Mouse (Mus musculus) frontal cortex, adult 2 months (tissue): ENCODE results near the gene Nit2. TPM values are rescaled to one million over a fixed set of nuclear protein-coding genes. Genes with fewer than 3 reads are reported as not detected.

Experiments used
- DNase-seq, 2 experiments: peaks; one replicate each; pipeline ENCODE4 v3.0.0; 2022; ENCODE audit warnings: low spot score in 1 of 2; ENCODE audit errors: extremely low spot score in 1 of 2
- polyA plus RNA-seq: library from polyadenylated mRNA; depleted of rRNA; stranded (reverse); fragments of >200 nt; gene quantifications from 2 replicates; pipeline ENCODE4 v1.2.3, GENCODE M21; 2012

The Nit2 gene
- polyA plus RNA-seq, 1 experiment = 14.1 TPM

- DNase-seq = no peak
Observed at GRCm38 (mm10) chr16:57165157-57165556, 2.0 kb downstream of the Nit2 start.

GRCm38 (mm10) chr16:57163694-57164093, 3.4 kb downstream of the Nit2 start:
- no peak for DNase-seq

- DNase-seq = no peak
Observed at GRCm38 (mm10) chr16:57162841-57163240, 4.3 kb downstream of the Nit2 start.

- no peak for DNase-seq
Observed at GRCm38 (mm10) chr16:57159835-57160234, 7.3 kb downstream of the Nit2 start.

GRCm38 (mm10) chr16:57157728-57158127, 9.4 kb downstream of the Nit2 start:
- no peak for DNase-seq

- no peak for DNase-seq
Observed at GRCm38 (mm10) chr16:57157076-57157475, 10.1 kb downstream of the Nit2 start.

GRCm38 (mm10) chr16:57155899-57156298, 11.2 kb downstream of the Nit2 start:
- no peak for DNase-seq

GRCm38 (mm10) chr16:57151437-57151836, 15.7 kb downstream of the Nit2 start:
- no peak for DNase-seq

GRCm38 (mm10) chr16:57144741-57145140, 22.4 kb downstream of the Nit2 start:
- DNase-seq = no peak

- no peak for DNase-seq
Observed at GRCm38 (mm10) chr16:57133611-57134010, 33.5 kb downstream of the Nit2 start.

- DNase-seq = no peak
Observed at GRCm38 (mm10) chr16:57132326-57132725, 34.8 kb downstream of the Nit2 start.

GRCm38 (mm10) chr16:57131544-57131943, 35.6 kb downstream of the Nit2 start:
- no peak for DNase-seq

- no peak for DNase-seq
Observed at GRCm38 (mm10) chr16:57130752-57131400, 36.3 kb downstream of the Nit2 start.

GRCm38 (mm10) chr16:57127825-57128224, 39.3 kb downstream of the Nit2 start:
- DNase-seq = no peak

- no peak for DNase-seq
Observed at GRCm38 (mm10) chr16:57126268-57126667, 40.9 kb downstream of the Nit2 start.

- DNase-seq = peak in 1 of 2 experiments; percentile 9
Observed at GRCm38 (mm10) chr16:57122682-57123445, 44.3 kb downstream of the Nit2 start.

- DNase-seq = no peak
Observed at GRCm38 (mm10) chr16:57121816-57122415, 45.2 kb downstream of the Nit2 start.

- DNase-seq = peak; percentile 95
Observed at GRCm38 (mm10) chr16:57120913-57121815, 46.0 kb downstream of the Nit2 start, which contains the start of gene Tomm70a. TSS of gene Tomm70a (plus strand) at chr16:57121703.

GRCm38 (mm10) chr16:57117562-57117961, 49.6 kb downstream of the Nit2 start:
- peak in 1 of 2 experiments; percentile 22 for DNase-seq

- peak in 1 of 2 experiments; percentile 15 for DNase-seq
Observed at GRCm38 (mm10) chr16:57116066-57116465, 51.1 kb downstream of the Nit2 start.
